Mouse (Mus musculus) embryonic facial prominence, embryonic 13.5 days (tissue): ENCODE results near the gene Zfp628. TPM values are rescaled to one million over a fixed set of nuclear protein-coding genes. Genes with fewer than 3 reads are reported as not detected.

Experiments used
- polyA plus RNA-seq: library from polyadenylated mRNA; unstranded; fragments of >200 nt; fragmentation: Nextera tagmentation; extraction: Ambion mirVana; gene quantifications from 2 replicates; pipeline ENCODE4 v1.2.1, GENCODE M21; 2015

The Zfp628 gene
- polyA plus RNA-seq, 1 experiment from 2014 or later = 4.8 TPM

Other genes starting within 250 kb of the Zfp628 start
- 78.4 and 92.3 TPM in 2 replicates for gene Hspbp1, start 230.1 kb upstream of the Zfp628 start, polyA plus RNA-seq
- 2.7 and 3.1 TPM in 2 replicates for gene Brsk1, start 224.6 kb upstream of the Zfp628 start, polyA plus RNA-seq
- 0.24 and 0.45 TPM in 2 replicates for gene Tmem150b, start 190.0 kb upstream of the Zfp628 start, polyA plus RNA-seq
- 62.0 and 64.3 TPM in 2 replicates for gene Kmt5c, start 175.1 kb upstream of the Zfp628 start, polyA plus RNA-seq
- 53.3 and 75.6 TPM in 2 replicates for gene Cox6b2, start 162.1 kb upstream of the Zfp628 start, polyA plus RNA-seq
- gene Fam71e2, start 143.9 kb upstream of the Zfp628 start, polyA plus RNA-seq = not detected in 2 replicates
- gene Il11, start 132.4 kb upstream of the Zfp628 start, polyA plus RNA-seq = not detected in 2 replicates
- gene Tmem190, start 132.3 kb upstream of the Zfp628 start, polyA plus RNA-seq = not detected in 2 replicates
- 6.3 and 7.2 TPM in 2 replicates for gene Tmem238, start 125.6 kb upstream of the Zfp628 start, polyA plus RNA-seq
- 335 and 398 TPM in 2 replicates for gene Rpl28, start 122.3 kb upstream of the Zfp628 start, polyA plus RNA-seq
- 347 and 400 TPM in 2 replicates for gene Ube2s, start 102.6 kb upstream of the Zfp628 start, polyA plus RNA-seq
- 0.39 and 0.63 TPM in 2 replicates for gene Shisa7, start 70.5 kb upstream of the Zfp628 start, polyA plus RNA-seq
- 5.9 and 6.5 TPM in 2 replicates for gene Isoc2b, start 45.0 kb upstream of the Zfp628 start, polyA plus RNA-seq
- 1.3 TPM in 2 replicates for gene Isoc2a, start 38.1 kb upstream of the Zfp628 start, polyA plus RNA-seq
- 0.15 TPM in 1 of 2 replicates, not detected in the other for gene Gm36210, start 8.7 kb upstream of the Zfp628 start, polyA plus RNA-seq
- 3.3 and 4.6 TPM in 2 replicates for gene Nat14, start 6.8 kb downstream of the Zfp628 start, polyA plus RNA-seq
- 0.51 and 0.62 TPM in 2 replicates for gene Ssc5d, start 10.6 kb downstream of the Zfp628 start, polyA plus RNA-seq
- 0.18 TPM in 1 of 2 replicates, not detected in the other for gene Sbk2, start 49.2 kb downstream of the Zfp628 start, polyA plus RNA-seq
- gene Sbk3, start 56.0 kb downstream of the Zfp628 start, polyA plus RNA-seq = 0.08 TPM in 1 of 2 replicates, not detected in the other
- 38.4 and 42.0 TPM in 2 replicates for gene Zfp579, start 80.9 kb downstream of the Zfp628 start, polyA plus RNA-seq
- gene Zfp524, start 99.2 kb downstream of the Zfp628 start, polyA plus RNA-seq = 10.3 and 12.0 TPM in 2 replicates
- 45.7 and 47.9 TPM in 2 replicates for gene Fiz1, start 99.5 kb downstream of the Zfp628 start, polyA plus RNA-seq
- gene Gm44973, start 100.3 kb downstream of the Zfp628 start, polyA plus RNA-seq = 1.2 TPM in 1 of 2 replicates, not detected in the other
- 7.7 and 7.9 TPM in 2 replicates for gene Zfp865, start 105.2 kb downstream of the Zfp628 start, polyA plus RNA-seq
- gene Ccdc106, start 105.3 kb downstream of the Zfp628 start, polyA plus RNA-seq = 46.1 and 55.4 TPM in 2 replicates
- not detected in 2 replicates for gene 4632433K11Rik, start 118.9 kb downstream of the Zfp628 start, polyA plus RNA-seq
- gene Zfp784, start 123.2 kb downstream of the Zfp628 start, polyA plus RNA-seq = 5.6 and 5.9 TPM in 2 replicates
- 44.7 and 45.9 TPM in 2 replicates for gene Zfp580, start 136.3 kb downstream of the Zfp628 start, polyA plus RNA-seq
- gene U2af2, start 146.9 kb downstream of the Zfp628 start, polyA plus RNA-seq = 137 and 155 TPM in 2 replicates
- 63.8 and 70.5 TPM in 2 replicates for gene Epn1, start 165.0 kb downstream of the Zfp628 start, polyA plus RNA-seq
- not detected in 2 replicates for gene Rfpl4, start 201.7 kb downstream of the Zfp628 start, polyA plus RNA-seq
- gene Rasl2-9, start 210.7 kb downstream of the Zfp628 start, polyA plus RNA-seq = 0.35 and 0.80 TPM in 2 replicates
- 0.03 TPM in 1 of 2 replicates, not detected in the other for gene Vmn1r55, start 234.5 kb downstream of the Zfp628 start, polyA plus RNA-seq